Mouse (Mus musculus) testis, adult 2 months (tissue): ENCODE measurements at regions not wholly inside any gene's neighbourhood (a gene's known extent, or its start where the extent isn't known, plus 50 kb on each side); places are given as distances from the start of the nearest gene placed in this dataset.

ENCODE experiments used
- CTCF ChIP-seq: fragments of 200-500 bp; IDR thresholded peaks from 2 replicates; pipeline ENCODE4 v1.5.1; 2012; ENCODE audit warnings: low read depth, mild to moderate bottlenecking, inconsistent platforms, low read length, moderate library complexity; ENCODE audit not compliant: control insufficient read depth, insufficient read depth, insufficient replicate concordance
- POLR2A ChIP-seq: fragments of 200-500 bp; IDR thresholded peaks from 2 replicates; pipeline ENCODE4 v1.6.1; 2012; ENCODE audit warnings: low read depth, mild to moderate bottlenecking, inconsistent platforms, low read length, moderate library complexity; ENCODE audit not compliant: control insufficient read depth

- TF ChIP-seq POLR2A = no peak
- no peak for TF ChIP-seq CTCF
Measured at GRCm38 (mm10) chr7:83477661-83478121, 107.0 kb upstream of the Tmc3 start.
